Mouse (Mus musculus): ENCODE results near the gene Ralgapa2. TPM values are rescaled to one million over a fixed set of nuclear protein-coding genes. Genes with fewer than 3 reads are reported as not detected.

The Ralgapa2 gene
- polyA plus RNA-seq, 1 experiment from 2014 or later: 6.5 TPM

DNA sequence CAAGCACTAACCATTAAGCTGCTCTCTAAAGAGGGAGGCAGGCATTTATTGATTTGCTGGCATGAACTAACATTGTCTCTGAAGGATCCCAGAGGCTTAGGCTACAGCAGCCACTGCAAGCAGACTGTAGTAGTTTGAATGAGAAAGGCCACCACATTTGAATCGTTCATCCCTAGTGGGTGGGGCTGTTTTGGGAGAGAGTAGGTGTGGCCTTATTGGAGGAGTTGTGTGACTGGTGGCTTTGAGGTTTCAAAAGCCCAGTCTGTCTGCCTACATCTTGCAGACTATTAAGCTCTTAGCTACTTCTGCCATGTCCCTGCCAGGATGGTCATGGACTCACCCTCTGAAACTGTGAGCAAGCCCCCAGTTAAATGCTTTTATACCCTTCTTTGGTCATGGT, 15.1 kb downstream of the Ralgapa2 start:
- no peaks in the 10 kb centered on the region for H3K9me3 ChIP-seq
- no peak overlapping the region for H3K9ac ChIP-seq
- 45% methylated on average over 1 of the region's 1 CpGs for WGBS
- no peak overlapping the region for H3K4me3 ChIP-seq
- H3K27ac ChIP-seq (replicated peaks): no peak overlapping the region
- H3K27me3 ChIP-seq (replicated peaks): no peaks in the 10 kb centered on the region
- no peak overlapping the region for H3K4me2 ChIP-seq
- no peaks in the 10 kb centered on the region for H3K36me3 ChIP-seq
- peaks cover 14% of the 10 kb centered on the region for H3K4me1 ChIP-seq
- ATAC-seq (ENCODE audit: extremely low read depth, insufficient number of reproducible peaks, low FRiP score, low TSS enrichment): no peak

DNA sequence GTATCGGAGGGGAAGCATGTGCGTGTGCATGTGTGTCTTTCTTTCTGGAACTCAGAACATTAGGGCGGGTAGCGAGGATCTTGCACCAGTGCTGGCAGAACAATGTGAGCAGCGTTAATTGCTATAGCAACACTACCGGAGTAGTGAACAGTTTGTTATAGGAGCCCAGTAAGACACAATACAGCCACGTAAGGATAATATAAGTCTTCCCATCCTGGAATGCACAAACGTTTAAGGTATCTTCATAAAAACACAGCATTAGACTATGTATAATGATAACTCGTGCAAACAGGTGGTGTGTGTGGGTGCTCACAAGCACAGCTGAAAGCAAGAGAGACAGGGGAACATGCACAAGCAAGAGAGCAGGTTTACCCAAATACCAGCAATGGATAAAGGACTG, 16.4 kb downstream of the Ralgapa2 start:
- no peak overlapping the region for H3K9ac ChIP-seq
- H3K4me3 ChIP-seq: no peak overlapping the region
- no peaks in the 10 kb centered on the region for H3K27me3 ChIP-seq (replicated peaks)
- H3K27ac ChIP-seq (replicated peaks): no peak overlapping the region
- H3K4me2 ChIP-seq: no peak overlapping the region
- WGBS: 88% methylated on average over 9 of the region's 9 CpGs
- peaks cover 7% of the 10 kb centered on the region for H3K4me1 ChIP-seq
- no peaks in the 10 kb centered on the region for H3K9me3 ChIP-seq
- no peaks in the 10 kb centered on the region for H3K36me3 ChIP-seq
- no peak for ATAC-seq (ENCODE audit: extremely low read depth, insufficient number of reproducible peaks, low FRiP score, low TSS enrichment)

DNA sequence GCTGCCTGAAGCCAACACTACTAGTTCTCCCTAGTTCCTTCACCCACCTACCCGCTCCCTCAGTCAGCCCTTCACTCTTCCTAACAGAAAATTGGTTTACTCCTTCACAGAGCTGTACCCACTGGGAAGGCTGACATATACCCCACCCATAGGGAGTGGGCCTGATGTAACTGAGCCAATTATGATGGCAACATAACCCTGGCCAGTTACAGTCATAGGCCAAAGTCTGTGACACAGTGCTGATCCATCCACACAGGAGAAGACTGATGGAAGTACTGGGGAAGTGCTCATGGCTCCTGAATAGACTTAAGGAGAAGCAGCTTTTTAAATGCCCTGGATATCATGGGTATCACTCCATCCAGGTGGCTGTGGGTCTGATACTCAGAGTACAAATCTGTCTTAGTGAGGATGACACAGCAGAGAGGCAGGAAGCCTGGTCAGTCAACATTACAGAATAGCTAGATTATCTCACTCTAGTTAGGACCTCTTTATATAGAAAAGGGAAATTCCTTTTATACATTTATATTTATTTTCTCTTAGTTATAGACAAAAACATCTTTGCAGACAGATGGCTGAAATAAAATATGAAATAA, 18.7 kb downstream of the Ralgapa2 start:
- no peak overlapping the region for H3K27ac ChIP-seq (replicated peaks)
- H3K27me3 ChIP-seq (replicated peaks): no peaks in the 10 kb centered on the region
- H3K4me1 ChIP-seq: peaks cover 4% of the 10 kb centered on the region
- H3K36me3 ChIP-seq: no peaks in the 10 kb centered on the region
- H3K9me3 ChIP-seq: no peaks in the 10 kb centered on the region
- WGBS: 92% methylated on average over 1 of the region's 1 CpGs
- no peak overlapping the region for H3K9ac ChIP-seq
- H3K4me2 ChIP-seq: no peak overlapping the region
- H3K4me3 ChIP-seq: no peak overlapping the region
- ATAC-seq (ENCODE audit: extremely low read depth, insufficient number of reproducible peaks, low FRiP score, low TSS enrichment): no peak

DNA sequence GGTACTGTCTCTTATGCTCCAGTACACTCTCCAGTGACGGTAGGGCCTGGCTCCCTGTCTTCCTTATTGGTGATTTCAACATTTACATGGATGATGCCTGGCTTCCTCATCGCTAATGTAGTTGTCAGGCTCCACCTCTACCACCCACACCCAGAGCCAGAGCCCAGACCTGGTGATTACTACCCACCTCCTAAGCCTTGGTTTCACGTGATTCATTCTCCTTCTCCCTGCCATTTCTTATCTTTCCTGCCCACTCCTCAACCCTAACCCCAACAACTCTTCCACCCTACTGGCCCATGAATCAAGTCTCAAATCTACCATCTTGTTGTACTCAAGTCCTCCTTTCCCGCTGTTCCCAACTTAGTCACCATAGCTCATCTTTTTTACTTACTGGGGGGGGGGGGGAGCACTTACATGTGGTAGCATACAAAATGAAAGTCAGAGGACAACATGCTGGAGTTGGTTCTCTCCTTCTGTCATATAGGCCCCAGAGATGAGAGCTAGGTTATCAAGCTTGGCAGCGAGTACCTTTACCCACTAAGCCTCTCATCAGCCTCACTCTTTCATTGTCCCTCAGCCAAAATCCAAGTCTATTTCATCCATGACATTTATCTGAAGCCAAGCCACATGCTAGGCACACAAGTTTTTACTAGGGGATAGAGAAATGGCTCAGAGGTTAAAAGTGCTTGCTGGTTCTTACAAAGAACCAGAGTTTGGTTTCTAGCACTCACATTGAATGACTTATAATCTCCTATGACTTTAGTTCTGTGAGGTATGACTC, 20.1 kb downstream of the Ralgapa2 start:
- Histone ChIP-seq H3K9me3 (no peaks in the 10 kb centered on the region), H3K27me3 (replicated peaks) (no peaks in the 10 kb centered on the region), H3K9ac (no peak overlapping the region), H3K4me2 (no peak overlapping the region), H3K4me3 (no peak overlapping the region), H3K27ac (replicated peaks) (no peak overlapping the region), H3K36me3 (no peaks in the 10 kb centered on the region), H3K4me1 (peaks cover 12% of the 10 kb centered on the region)
- ATAC-seq (ENCODE audit: extremely low read depth, insufficient number of reproducible peaks, low FRiP score, low TSS enrichment): no peak
- WGBS: 86% methylated on average over 5 of the region's 5 CpGs

DNA sequence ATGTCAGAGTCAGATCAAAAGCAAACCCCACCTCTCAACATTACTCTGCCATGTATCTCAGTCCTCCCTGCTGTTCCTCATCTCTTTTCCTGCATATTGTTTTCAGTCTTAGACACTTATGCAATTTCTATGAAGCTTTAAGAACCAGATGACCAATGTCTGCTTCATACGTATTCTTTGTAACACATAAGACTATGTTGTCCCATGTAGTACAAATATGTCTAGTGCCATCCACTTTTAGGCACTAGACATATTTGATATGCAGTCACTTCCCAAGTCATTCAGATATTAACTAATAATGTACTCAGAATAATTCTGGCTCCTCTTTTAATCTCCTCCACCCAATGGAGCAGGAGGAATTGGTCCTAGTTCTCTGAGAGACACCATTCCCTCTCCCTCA, 21.2 kb downstream of the Ralgapa2 start:
- Histone ChIP-seq H3K9ac (no peak overlapping the region), H3K27me3 (replicated peaks) (no peaks in the 10 kb centered on the region), H3K36me3 (no peaks in the 10 kb centered on the region), H3K4me1 (peaks cover 23% of the 10 kb centered on the region), H3K4me2 (no peak overlapping the region), H3K9me3 (no peaks in the 10 kb centered on the region), H3K4me3 (no peak overlapping the region), H3K27ac (replicated peaks) (no peak overlapping the region)
- no peak for ATAC-seq (ENCODE audit: extremely low read depth, insufficient number of reproducible peaks, low FRiP score, low TSS enrichment)
- WGBS: 76% methylated on average over 1 of the region's 1 CpGs

DNA sequence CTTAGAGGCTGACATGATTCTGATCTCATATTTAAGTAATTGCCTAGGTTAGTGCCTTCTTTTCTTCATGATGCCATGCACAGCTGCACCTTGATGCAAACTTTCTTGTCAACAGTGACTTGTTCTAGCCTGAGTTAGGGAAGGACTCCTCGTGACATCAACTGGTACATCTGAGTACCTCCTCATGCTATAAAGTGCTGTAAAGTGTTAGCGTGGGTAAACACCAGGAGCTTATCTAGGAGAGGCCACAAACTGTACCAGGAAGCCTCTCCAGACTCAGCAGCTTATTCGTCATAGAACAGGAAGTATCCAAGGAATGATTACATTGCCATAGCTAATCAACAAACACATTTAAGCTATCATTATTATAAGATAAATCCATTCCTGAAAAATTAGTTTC, 23.9 kb downstream of the Ralgapa2 start:
- no peak overlapping the region for H3K9ac ChIP-seq
- H3K4me2 ChIP-seq: no peak overlapping the region
- no peaks in the 10 kb centered on the region for H3K27me3 ChIP-seq (replicated peaks)
- H3K27ac ChIP-seq (replicated peaks): no peak overlapping the region
- no peaks in the 10 kb centered on the region for H3K9me3 ChIP-seq
- WGBS: 51% methylated on average over 3 of the region's 3 CpGs
- H3K4me1 ChIP-seq: peaks cover 28% of the 10 kb centered on the region
- no peak for ATAC-seq (ENCODE audit: extremely low read depth, insufficient number of reproducible peaks, low FRiP score, low TSS enrichment)
- H3K36me3 ChIP-seq: peaks cover 12% of the 10 kb centered on the region
- no peak overlapping the region for H3K4me3 ChIP-seq

DNA sequence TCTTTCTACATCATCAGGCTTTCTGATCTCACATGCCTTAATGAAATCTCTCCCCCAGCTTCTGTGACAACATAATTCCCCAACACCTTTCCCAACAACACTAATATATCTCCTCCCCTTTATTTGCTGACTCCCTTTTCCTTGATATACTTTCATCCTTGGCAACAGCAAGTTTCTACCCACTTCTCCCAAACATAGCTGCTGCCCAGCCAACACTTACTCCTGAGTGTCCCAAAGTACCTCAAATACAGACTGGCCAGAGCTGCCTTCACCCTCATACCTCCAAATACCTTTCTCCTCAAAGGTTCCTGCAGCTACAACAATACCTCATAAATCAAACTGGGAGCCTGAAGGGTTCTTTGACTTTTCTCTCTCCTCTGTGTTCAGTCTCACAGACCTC, 29.3 kb downstream of the Ralgapa2 start:
- Histone ChIP-seq H3K4me1 (peaks cover 25% of the 10 kb centered on the region), H3K36me3 (peaks cover 30% of the 10 kb centered on the region), H3K9me3 (no peaks in the 10 kb centered on the region), H3K4me2 (no peak overlapping the region), H3K9ac (no peak overlapping the region), H3K27ac (replicated peaks) (no peak overlapping the region), H3K4me3 (no peak overlapping the region), H3K27me3 (replicated peaks) (no peaks in the 10 kb centered on the region)
- no peak for ATAC-seq (ENCODE audit: extremely low read depth, insufficient number of reproducible peaks, low FRiP score, low TSS enrichment)

DNA sequence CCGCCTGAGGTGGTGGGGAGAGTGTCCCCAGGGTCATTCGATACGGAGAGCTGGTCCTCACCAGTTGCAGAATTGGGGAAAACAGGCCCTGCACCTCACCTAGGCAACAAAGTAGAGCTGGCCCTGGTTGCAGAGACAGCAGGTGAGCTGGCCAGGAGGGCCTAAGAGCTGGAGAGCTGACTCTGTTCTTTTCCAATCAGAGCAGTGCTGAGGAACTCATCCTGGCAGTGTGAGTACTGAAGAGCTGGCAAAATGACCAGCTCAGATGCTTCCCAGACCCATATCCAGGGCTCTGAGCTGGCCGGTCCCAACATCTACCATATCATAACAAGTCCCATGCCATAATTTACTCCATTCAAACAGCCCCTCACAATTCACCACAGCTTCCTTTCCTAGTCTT, 34.7 kb downstream of the Ralgapa2 start:
- no peak overlapping the region for H3K9ac ChIP-seq
- no peak for ATAC-seq (ENCODE audit: extremely low read depth, insufficient number of reproducible peaks, low FRiP score, low TSS enrichment)
- no peaks in the 10 kb centered on the region for H3K27me3 ChIP-seq (replicated peaks)
- peaks cover 8% of the 10 kb centered on the region for H3K4me1 ChIP-seq
- H3K4me3 ChIP-seq: no peak overlapping the region
- no peak overlapping the region for H3K4me2 ChIP-seq
- H3K36me3 ChIP-seq: peaks cover 21% of the 10 kb centered on the region
- 91% methylated on average over 4 of the region's 4 CpGs for WGBS
- no peaks in the 10 kb centered on the region for H3K9me3 ChIP-seq
- H3K27ac ChIP-seq (replicated peaks): no peak overlapping the region

DNA sequence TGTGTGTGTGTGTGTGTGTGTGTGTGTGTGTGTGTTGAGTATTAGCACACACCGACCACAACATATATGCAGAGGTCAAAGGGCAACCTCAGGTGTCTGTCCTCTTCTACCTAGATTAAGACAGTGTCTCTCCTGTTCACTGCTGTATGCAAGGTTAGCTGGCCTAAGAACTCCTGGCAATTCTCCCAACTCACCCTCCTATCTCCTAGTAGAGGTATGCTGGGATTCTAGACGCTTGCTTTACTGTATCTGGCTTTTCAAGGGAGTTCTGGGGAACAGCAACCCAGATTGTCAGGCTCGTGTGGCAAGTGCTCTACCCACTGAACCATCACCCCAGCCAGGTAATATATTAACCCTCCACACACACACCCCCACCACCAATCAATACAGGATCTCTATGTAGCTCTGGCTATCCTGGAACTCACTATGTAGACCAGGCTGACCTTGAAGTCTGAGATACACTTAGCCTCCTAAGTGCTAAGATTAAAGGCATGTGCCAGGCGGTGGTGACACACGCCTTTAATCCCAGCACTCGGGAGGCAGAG, 35.6 kb downstream of the Ralgapa2 start:
- peaks cover 9% of the 10 kb centered on the region for H3K4me1 ChIP-seq
- no peak for ATAC-seq (ENCODE audit: extremely low read depth, insufficient number of reproducible peaks, low FRiP score, low TSS enrichment)
- 55% methylated on average over 6 of the region's 6 CpGs for WGBS
- 0 out of 2 replicates have a peak overlapping the region, but pooled peaks have one; percentile 2 for H3K27ac ChIP-seq (replicated peaks)
- H3K4me2 ChIP-seq: no peak overlapping the region
- H3K9me3 ChIP-seq: no peaks in the 10 kb centered on the region
- H3K36me3 ChIP-seq: peaks cover 21% of the 10 kb centered on the region
- no peaks in the 10 kb centered on the region for H3K27me3 ChIP-seq (replicated peaks)
- H3K4me3 ChIP-seq: no peak overlapping the region
- H3K9ac ChIP-seq: no peak overlapping the region

DNA sequence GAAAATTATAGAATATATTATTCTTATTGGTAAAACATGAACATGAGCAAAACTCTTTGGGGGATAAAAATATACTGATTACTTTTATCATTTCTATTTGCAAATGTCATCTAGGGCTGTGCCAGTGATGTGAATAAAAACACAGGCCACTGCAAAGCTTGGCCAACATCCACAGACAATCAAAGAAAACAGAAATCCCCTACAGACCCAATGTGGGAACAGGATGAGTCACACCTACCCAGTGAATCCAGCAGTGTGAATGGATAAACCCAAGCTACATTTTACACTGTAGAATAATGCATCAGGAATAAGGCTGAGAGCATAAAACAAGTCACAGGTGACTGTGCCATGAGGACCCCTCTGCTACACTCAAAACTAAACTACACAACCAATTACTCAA, 36.1 kb downstream of the Ralgapa2 start:
- Histone ChIP-seq H3K4me2 (no peak overlapping the region), H3K36me3 (peaks cover 16% of the 10 kb centered on the region), H3K9ac (no peak overlapping the region), H3K4me3 (no peak overlapping the region), H3K4me1 (peaks cover 14% of the 10 kb centered on the region), H3K27me3 (replicated peaks) (no peaks in the 10 kb centered on the region), H3K9me3 (no peaks in the 10 kb centered on the region), H3K27ac (replicated peaks) (no peak overlapping the region)
- no peak for ATAC-seq (ENCODE audit: extremely low read depth, insufficient number of reproducible peaks, low FRiP score, low TSS enrichment)

DNA sequence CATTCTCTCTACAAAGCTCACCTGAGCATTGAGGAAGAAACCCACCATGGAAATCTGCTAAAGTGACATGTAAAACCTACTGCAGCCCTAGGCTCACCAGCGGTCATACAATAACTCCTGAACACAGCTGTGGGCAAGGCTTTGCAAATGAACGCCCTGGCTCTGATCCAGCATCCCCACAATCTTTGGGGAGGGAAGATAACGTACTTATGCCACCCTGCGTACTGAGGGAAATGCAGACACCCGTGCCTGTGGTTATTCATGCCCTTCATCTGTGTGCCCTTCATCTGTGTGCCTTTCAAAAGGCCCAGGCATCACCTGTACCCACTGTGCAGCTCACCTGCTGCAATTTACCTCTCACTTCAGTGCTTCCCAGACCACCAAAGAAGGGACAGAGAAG, 41.2 kb downstream of the Ralgapa2 start:
- H3K9me3 ChIP-seq: no peaks in the 10 kb centered on the region
- no peak for ATAC-seq (ENCODE audit: extremely low read depth, insufficient number of reproducible peaks, low FRiP score, low TSS enrichment)
- H3K4me1 ChIP-seq: peaks cover 17% of the 10 kb centered on the region
- no peaks in the 10 kb centered on the region for H3K36me3 ChIP-seq
- H3K4me3 ChIP-seq: no peak overlapping the region
- WGBS: 26% methylated on average over 5 of the region's 5 CpGs
- no peaks in the 10 kb centered on the region for H3K27me3 ChIP-seq (replicated peaks)
- H3K4me2 ChIP-seq: no peak overlapping the region
- peak overlapping the region; percentile 44; the same call in 1 of the 2 replicates for H3K9ac ChIP-seq
- H3K27ac ChIP-seq (replicated peaks): peak overlapping the region; percentile 28; the same call in 1 of the 2 replicates
